Mouse (Mus musculus) embryonic fibroblast, embryonic 13.5 days (primary cell): ENCODE data around the gene 1700023F06Rik. TPM values are rescaled to one million over a fixed set of nuclear protein-coding genes. Genes with fewer than 3 reads are reported as not detected.
A peak's percentile ranks its signal among the peaks of the same experiment; 100 is the strongest.

Experiments used
- H3K27ac ChIP-seq: 2 replicates; pipeline ENCODE4 v1.5.1; 2012; ENCODE audit warnings: low read length, control low read depth, inconsistent platforms; ENCODE audit not compliant: insufficient read depth
- H3K4me1 ChIP-seq: 2 replicates; pipeline ENCODE4 v1.6.1; 2011; ENCODE audit warnings: low read length; ENCODE audit not compliant: control insufficient read depth, insufficient read depth
- H3K4me3 ChIP-seq: 2 replicates; pipeline ENCODE4 v1.5.1; 2011; ENCODE audit warnings: mild to moderate bottlenecking, control low read depth, low read length; ENCODE audit not compliant: insufficient read depth
- CTCF ChIP-seq: IDR thresholded peaks from 2 replicates; pipeline ENCODE4 v1.5.1; 2011; ENCODE audit warnings: mild to moderate bottlenecking, control low read depth, low read length, moderate library complexity, borderline replicate concordance; ENCODE audit not compliant: insufficient read depth
- POLR2A ChIP-seq: IDR thresholded peaks from 2 replicates; pipeline ENCODE4 v1.6.1; 2011; ENCODE audit warnings: low read depth, mild to moderate bottlenecking, control low read depth, low read length, moderate library complexity
- polyA plus RNA-seq: library from polyadenylated mRNA; stranded (reverse); fragments of >200 nt; gene quantifications from 2 replicates; pipeline ENCODE4 v1.2.4, GENCODE M21; 2011; ENCODE audit warnings: low read depth; ENCODE audit not compliant: missing spikeins, insufficient read length

Gene 1700023F06Rik
- polyA plus RNA-seq, 1 experiment = 0.68 TPM

- no peak overlapping the region for H3K27ac ChIP-seq
- TF ChIP-seq CTCF (no peak), POLR2A (no peak)
Measured at GRCm38 (mm10) chr11:103215355-103215754, 7.0 kb upstream of the 1700023F06Rik start.

GRCm38 (mm10) chr11:103213712-103214111 lies 5.4 kb upstream of the 1700023F06Rik start:
- TF ChIP-seq CTCF (no peak), POLR2A (no peak)
- H3K4me1 ChIP-seq = no peaks in the 10 kb centered on the region
- no peak overlapping the region for H3K27ac ChIP-seq
- no peak overlapping the region for H3K4me3 ChIP-seq

More at GRCm38 (mm10) chr11:103215355-103215754, 7.0 kb upstream of the 1700023F06Rik start:
- no peaks in the 10 kb centered on the region for H3K4me1 ChIP-seq
- H3K4me3 ChIP-seq = no peak overlapping the region

GRCm38 (mm10) chr11:103210291-103210690 lies 1.9 kb upstream of the 1700023F06Rik start:
- TF ChIP-seq POLR2A = no peak
- TF ChIP-seq CTCF = no peak
- no peak overlapping the region for H3K4me3 ChIP-seq
- H3K4me1 ChIP-seq = no peaks in the 10 kb centered on the region
- no peak overlapping the region for H3K27ac ChIP-seq

- Histone ChIP-seq H3K4me1 (no peaks in the 10 kb centered on the region), H3K4me3 (no peak overlapping the region), H3K27ac (no peak overlapping the region)
- TF ChIP-seq POLR2A = no peak
- no peak for TF ChIP-seq CTCF
Measured at GRCm38 (mm10) chr11:103206203-103206602, 2.2 kb downstream of the 1700023F06Rik start.

- no peak overlapping the region for H3K27ac ChIP-seq
- no peak overlapping the region for H3K4me3 ChIP-seq
- no peaks in the 10 kb centered on the region for H3K4me1 ChIP-seq
- no peak for TF ChIP-seq CTCF
- no peak for TF ChIP-seq POLR2A
Measured at GRCm38 (mm10) chr11:103202376-103202775, 6.0 kb downstream of the 1700023F06Rik start.

GRCm38 (mm10) chr11:103201664-103202063 lies 6.7 kb downstream of the 1700023F06Rik start:
- TF ChIP-seq CTCF = no peak
- no peak for TF ChIP-seq POLR2A
- H3K4me1 ChIP-seq = no peaks in the 10 kb centered on the region
- no peak overlapping the region for H3K4me3 ChIP-seq
- no peak overlapping the region for H3K27ac ChIP-seq

- TF ChIP-seq POLR2A = no peak
- no peak for TF ChIP-seq CTCF
- peak overlapping the region; percentile 6 for H3K4me3 ChIP-seq
- H3K4me1 ChIP-seq = no peaks in the 10 kb centered on the region
- H3K27ac ChIP-seq = no peak overlapping the region
Measured at GRCm38 (mm10) chr11:103198911-103199803, 9.2 kb downstream of the 1700023F06Rik start.

- Histone ChIP-seq H3K4me1 (no peaks in the 10 kb centered on the region), H3K27ac (no peak overlapping the region), H3K4me3 (no peak overlapping the region)
- TF ChIP-seq CTCF (no peak), POLR2A (no peak)
Measured at GRCm38 (mm10) chr11:103198339-103198738, 10.0 kb downstream of the 1700023F06Rik start.

- Histone ChIP-seq H3K4me1 (no peaks in the 10 kb centered on the region), H3K4me3 (no peak overlapping the region), H3K27ac (no peak overlapping the region)
- TF ChIP-seq CTCF (no peak), POLR2A (no peak)
Measured at GRCm38 (mm10) chr11:103197340-103197739, 11.0 kb downstream of the 1700023F06Rik start.

- no peak overlapping the region for H3K4me3 ChIP-seq
- no peaks in the 10 kb centered on the region for H3K4me1 ChIP-seq
- no peak overlapping the region for H3K27ac ChIP-seq
- no peak for TF ChIP-seq POLR2A
- TF ChIP-seq CTCF = no peak
Measured at GRCm38 (mm10) chr11:103195656-103196055, 12.7 kb downstream of the 1700023F06Rik start.
